Mouse (Mus musculus): ENCODE data around the gene Tnfsf13. TPM values are rescaled to one million over a fixed set of nuclear protein-coding genes. Genes with fewer than 3 reads are reported as not detected.
A peak's percentile ranks its signal among the peaks of the same experiment; 100 is the strongest.

Gene Tnfsf13
- total and polyA plus RNA-seq, 2 experiments from 2014 or later = 0.57 TPM; not detected in 1

DNA sequence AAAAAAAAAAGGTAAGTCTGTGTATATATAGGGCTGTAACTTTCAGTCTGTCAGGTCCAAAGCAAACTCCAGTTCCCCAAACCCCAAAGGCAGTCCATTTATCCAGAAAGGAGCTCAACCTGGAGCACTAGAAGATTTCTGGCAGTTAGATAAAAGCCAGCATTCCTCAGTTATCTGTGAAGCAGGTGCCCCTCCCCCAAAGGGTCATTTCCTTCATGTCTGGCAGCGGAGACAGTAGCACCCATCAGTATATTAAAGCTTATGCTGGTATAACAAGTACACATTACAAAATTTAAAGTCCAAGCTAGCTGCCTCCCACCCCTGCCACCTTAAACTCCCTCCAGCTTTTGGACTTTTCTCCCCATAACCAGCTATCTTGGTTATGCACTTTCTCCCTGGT, 14.0 kb upstream of the Tnfsf13 start:
- 3% methylated on average over 1 of the region's 1 CpGs for WGBS
- no peak overlapping the region for H3K27ac ChIP-seq (ENCODE audit: low read depth)
- H3K9me3 ChIP-seq (replicated peaks; ENCODE audit: control insufficient read depth, low read length) = no peaks in the 10 kb centered on the region
- TF ChIP-seq CTCF (IDR thresholded peaks at IDR 0.05; ENCODE audit: low read depth) (no peak), EP300 (IDR thresholded peaks at IDR 0.05; ENCODE audit: low read depth) (no peak)
- ATAC-seq (ENCODE audit: insufficient read depth, low read depth) = no peak
- H3K27me3 ChIP-seq (ENCODE audit: control insufficient read depth, insufficient read depth, low read length) = no peaks in the 10 kb centered on the region
- H3K36me3 ChIP-seq (replicated peaks; ENCODE audit: control insufficient read depth, insufficient read depth, low read length) = no peaks in the 10 kb centered on the region
- peaks cover 9% of the 10 kb centered on the region; the same call in 1 of the 2 replicates for H3K4me1 ChIP-seq (ENCODE audit: control insufficient read depth, insufficient read depth)
- no peak overlapping the region for H3K4me2 ChIP-seq (ENCODE audit: low read depth, low read length)
- no peak overlapping the region for H3K9ac ChIP-seq (replicated peaks; ENCODE audit: low read depth, low read length)
- no peak overlapping the region for H3K4me3 ChIP-seq (ENCODE audit: low read depth, low read length)
- DNase-seq (ENCODE audit: low spot score) = no peak

- no peak for TF ChIP-seq CTCF (IDR thresholded peaks at IDR 0.05; ENCODE audit: low read depth)
- TF ChIP-seq EP300 (IDR thresholded peaks at IDR 0.05; ENCODE audit: low read depth) = no peak
- 70% methylated on average over 5 of the region's 5 CpGs for WGBS
- H3K4me1 ChIP-seq (ENCODE audit: control insufficient read depth, insufficient read depth) = peaks cover 9% of the 10 kb centered on the region; the same call in 1 of the 2 replicates
Observed at GRCm38 (mm10) chr11:69698574-69698973, 13.0 kb upstream of the Tnfsf13 start.

GRCm38 (mm10) chr11:69697396-69697795, 11.8 kb upstream of the Tnfsf13 start:
- Histone ChIP-seq H3K4me1 (ENCODE audit: control insufficient read depth, insufficient read depth) (peaks cover 9% of the 10 kb centered on the region; the same call in 1 of the 2 replicates), H3K4me3 (ENCODE audit: low read depth, low read length) (no peak overlapping the region), H3K27me3 (ENCODE audit: control insufficient read depth, insufficient read depth, low read length) (no peaks in the 10 kb centered on the region), H3K9me3 (replicated peaks; ENCODE audit: control insufficient read depth, low read length) (no peaks in the 10 kb centered on the region), H3K27ac (ENCODE audit: low read depth) (no peak overlapping the region), H3K4me2 (ENCODE audit: low read depth, low read length) (no peak overlapping the region), H3K36me3 (replicated peaks; ENCODE audit: control insufficient read depth, insufficient read depth, low read length) (no peaks in the 10 kb centered on the region), H3K9ac (replicated peaks; ENCODE audit: low read depth, low read length) (no peak overlapping the region)
- ATAC-seq (ENCODE audit: insufficient read depth, low read depth) (no peak), DNase-seq (ENCODE audit: low spot score) (no peak)
- 76% methylated on average over 3 of the region's 3 CpGs for WGBS
- no peak for TF ChIP-seq EP300 (IDR thresholded peaks at IDR 0.05; ENCODE audit: low read depth)
- TF ChIP-seq CTCF (IDR thresholded peaks at IDR 0.05; ENCODE audit: low read depth) = no peak

More at GRCm38 (mm10) chr11:69698574-69698973, 13.0 kb upstream of the Tnfsf13 start:
- Histone ChIP-seq H3K27me3 (ENCODE audit: control insufficient read depth, insufficient read depth, low read length) (no peaks in the 10 kb centered on the region), H3K4me3 (ENCODE audit: low read depth, low read length) (no peak overlapping the region), H3K9ac (replicated peaks; ENCODE audit: low read depth, low read length) (no peak overlapping the region), H3K4me2 (ENCODE audit: low read depth, low read length) (no peak overlapping the region), H3K9me3 (replicated peaks; ENCODE audit: control insufficient read depth, low read length) (no peaks in the 10 kb centered on the region), H3K36me3 (replicated peaks; ENCODE audit: control insufficient read depth, insufficient read depth, low read length) (no peaks in the 10 kb centered on the region), H3K27ac (ENCODE audit: low read depth) (no peak overlapping the region)
- ATAC-seq (ENCODE audit: insufficient read depth, low read depth) (no peak), DNase-seq (ENCODE audit: low spot score) (no peak)

DNA sequence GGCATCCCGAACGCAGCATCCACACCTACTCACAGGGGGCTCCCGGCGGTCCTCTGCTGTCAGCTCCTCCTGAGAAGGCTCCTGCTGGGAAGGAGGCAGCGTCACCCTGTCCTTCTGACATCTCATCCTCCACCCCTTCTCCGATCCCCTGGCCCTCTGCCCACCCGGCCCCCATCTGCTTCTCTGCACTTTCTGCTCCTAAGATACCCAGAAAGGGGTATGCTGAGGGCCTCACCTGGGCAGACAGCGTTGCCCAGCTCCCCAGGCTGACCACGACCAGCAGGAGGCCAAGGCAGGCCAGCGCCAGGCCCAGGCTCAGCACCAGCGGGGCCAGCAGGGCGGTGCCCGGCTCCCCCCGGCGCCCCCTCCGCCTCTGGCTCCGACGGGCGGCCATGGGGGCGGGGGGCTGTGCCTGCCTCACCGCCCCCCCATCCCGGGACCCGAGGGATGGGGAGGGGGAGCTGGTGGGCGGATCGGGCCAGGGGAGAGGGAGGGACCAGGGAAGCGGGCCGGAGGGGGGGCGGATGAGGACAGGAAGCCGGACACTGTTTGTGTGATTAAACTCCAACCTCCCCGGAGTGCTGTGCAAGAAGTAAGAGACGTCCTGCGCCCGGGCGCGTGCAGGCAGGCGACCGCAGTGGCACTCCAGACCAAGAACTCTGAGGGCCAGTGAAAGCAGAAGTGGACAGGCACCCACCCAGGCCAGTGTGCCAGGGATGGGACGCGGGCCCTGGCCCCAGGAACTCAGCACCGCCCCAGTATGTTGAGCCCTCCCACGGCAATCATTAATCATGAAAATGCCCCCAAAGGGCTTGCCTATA, 10.0 kb upstream of the Tnfsf13 start, which contains the start of the genes Tnfsf12 and Tnfsfm13:
TSS of gene Tnfsf12 (minus strand) at position 489 of the 821 bp plus-strand sequence.
TSS of gene Tnfsfm13 (minus strand) at position 738 of the 821 bp plus-strand sequence.
- peak; percentile 63 for DNase-seq (ENCODE audit: low spot score)
- TF ChIP-seq CTCF (IDR thresholded peaks at IDR 0.05; ENCODE audit: low read depth) (no peak), EP300 (IDR thresholded peaks at IDR 0.05; ENCODE audit: low read depth) (no peak)
- 4% methylated on average over 40 of the region's 41 CpGs for WGBS
- peaks cover 9% of the 10 kb centered on the region; the same call in 1 of the 2 replicates for H3K4me1 ChIP-seq (ENCODE audit: control insufficient read depth, insufficient read depth)
- peak; percentile 76 for ATAC-seq (ENCODE audit: insufficient read depth, low read depth)
- peak within 1 kb of the TSS; percentile 73 for H3K4me2 ChIP-seq (ENCODE audit: low read depth, low read length)
- H3K27ac ChIP-seq (ENCODE audit: low read depth) = peak within 1 kb of the TSS; percentile 72
- H3K4me3 ChIP-seq (ENCODE audit: low read depth, low read length) = peak within 1 kb of the TSS; percentile 55
- no peaks in the 10 kb centered on the region for H3K36me3 ChIP-seq (replicated peaks; ENCODE audit: control insufficient read depth, insufficient read depth, low read length)
- H3K27me3 ChIP-seq (ENCODE audit: control insufficient read depth, insufficient read depth, low read length) = no peaks in the 10 kb centered on the region
- H3K9ac ChIP-seq (replicated peaks; ENCODE audit: low read depth, low read length) = peak within 1 kb of the TSS; percentile 68
- no peaks in the 10 kb centered on the region for H3K9me3 ChIP-seq (replicated peaks; ENCODE audit: control insufficient read depth, low read length)

GRCm38 (mm10) chr11:69695046-69695360, 9.4 kb upstream of the Tnfsf13 start:
- Histone ChIP-seq H3K9me3 (replicated peaks; ENCODE audit: control insufficient read depth, low read length) (no peaks in the 10 kb centered on the region), H3K9ac (replicated peaks; ENCODE audit: low read depth, low read length) (peak overlapping the region; percentile 68), H3K27me3 (ENCODE audit: control insufficient read depth, insufficient read depth, low read length) (no peaks in the 10 kb centered on the region), H3K27ac (ENCODE audit: low read depth) (peak overlapping the region; percentile 72), H3K4me1 (ENCODE audit: control insufficient read depth, insufficient read depth) (peaks cover 9% of the 10 kb centered on the region; the same call in 1 of the 2 replicates), H3K4me3 (ENCODE audit: low read depth, low read length) (peak overlapping the region; percentile 55), H3K4me2 (ENCODE audit: low read depth, low read length) (peak overlapping the region; percentile 73), H3K36me3 (replicated peaks; ENCODE audit: control insufficient read depth, insufficient read depth, low read length) (no peaks in the 10 kb centered on the region)
- WGBS = 27% methylated on average over 6 of the region's 6 CpGs
- DNase-seq (ENCODE audit: low spot score) = no peak
- ATAC-seq (ENCODE audit: insufficient read depth, low read depth) = 0 out of 2 replicates have a peak, but pooled peaks have one; percentile 5
- no peak for TF ChIP-seq EP300 (IDR thresholded peaks at IDR 0.05; ENCODE audit: low read depth)
- TF ChIP-seq CTCF (IDR thresholded peaks at IDR 0.05; ENCODE audit: low read depth) = no peak
